Mouse (Mus musculus): ENCODE measurements at regions not wholly inside any gene's neighbourhood (a gene's known extent, or its start where the extent isn't known, plus 50 kb on each side); places are given as distances from the start of the nearest gene placed in this dataset.

DNA sequence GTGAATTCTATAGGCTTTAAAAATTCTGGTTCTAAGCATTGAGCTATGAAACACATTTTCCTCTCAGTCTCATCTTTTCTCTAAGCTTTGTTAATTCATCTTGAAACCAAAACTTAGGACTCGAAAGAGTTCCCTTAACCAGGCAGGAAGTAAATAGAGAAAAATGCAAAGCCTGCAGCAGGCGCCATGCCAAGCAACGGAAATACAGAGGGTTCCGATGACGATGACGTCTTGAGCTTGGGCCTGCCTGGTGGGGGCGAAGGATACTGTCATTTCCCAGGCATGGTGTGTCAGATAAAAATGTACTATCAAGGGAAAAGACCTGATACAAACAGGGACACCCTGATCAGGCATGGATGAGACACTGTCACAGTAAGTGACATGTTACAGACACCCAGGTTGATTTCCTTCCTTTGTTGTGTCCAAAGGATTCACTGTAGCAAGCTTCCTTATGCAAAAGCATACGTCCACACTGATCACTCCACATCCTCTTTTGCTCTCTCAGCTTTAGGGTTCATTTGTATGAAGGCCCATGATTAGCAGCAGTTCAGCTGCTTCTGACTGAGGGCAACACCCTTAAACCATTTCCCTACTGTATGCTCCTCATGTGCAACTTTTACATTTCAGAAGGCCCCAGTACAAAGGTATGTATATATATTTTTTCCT, 135.0 kb downstream of the Cemip2 start:
- peak; percentile 65 to 72 for DNase-seq

DNA sequence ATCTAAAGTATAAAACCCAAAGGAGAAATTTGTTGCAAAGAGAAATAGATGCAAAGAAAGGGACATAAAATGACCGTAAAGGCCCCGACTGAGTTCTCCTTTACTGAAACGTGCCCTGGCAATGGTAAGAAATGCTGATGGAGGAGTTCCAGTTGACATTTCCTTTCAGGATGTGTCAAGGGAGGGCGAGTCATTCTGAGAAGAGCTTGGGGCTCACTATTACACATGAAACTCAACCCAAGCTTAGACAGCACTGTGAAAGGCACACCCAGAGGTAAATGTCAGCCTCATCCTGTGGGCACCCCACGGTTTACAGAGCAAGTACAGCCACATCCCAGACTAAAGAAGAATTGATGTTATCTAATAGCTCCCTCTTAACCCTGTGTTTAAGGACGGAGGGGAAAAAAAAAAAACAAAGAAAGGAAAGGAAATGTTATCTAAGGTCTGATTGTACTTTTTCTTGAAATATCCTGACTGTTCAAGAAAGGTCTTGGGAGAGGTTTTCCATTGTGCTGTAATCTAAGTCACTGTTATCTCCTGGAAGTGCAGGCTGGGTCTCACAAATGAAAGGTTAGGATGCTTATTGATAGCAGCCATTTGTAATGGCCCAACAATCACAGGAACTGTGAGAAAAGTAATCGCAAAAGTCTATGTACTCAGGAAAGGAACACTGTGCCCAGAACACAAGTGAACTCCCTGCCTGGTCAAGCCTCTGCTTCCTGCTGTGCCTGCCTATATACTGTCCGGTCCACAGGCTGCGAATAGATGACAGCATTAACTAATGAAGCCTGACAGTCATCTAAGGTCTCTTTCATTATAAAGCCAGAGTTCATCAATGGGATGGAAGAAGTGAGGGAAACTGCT, 135.8 kb downstream of the Cemip2 start:
- DNase-seq, result peak in 1 of 2 experiments; percentile 43

DNA sequence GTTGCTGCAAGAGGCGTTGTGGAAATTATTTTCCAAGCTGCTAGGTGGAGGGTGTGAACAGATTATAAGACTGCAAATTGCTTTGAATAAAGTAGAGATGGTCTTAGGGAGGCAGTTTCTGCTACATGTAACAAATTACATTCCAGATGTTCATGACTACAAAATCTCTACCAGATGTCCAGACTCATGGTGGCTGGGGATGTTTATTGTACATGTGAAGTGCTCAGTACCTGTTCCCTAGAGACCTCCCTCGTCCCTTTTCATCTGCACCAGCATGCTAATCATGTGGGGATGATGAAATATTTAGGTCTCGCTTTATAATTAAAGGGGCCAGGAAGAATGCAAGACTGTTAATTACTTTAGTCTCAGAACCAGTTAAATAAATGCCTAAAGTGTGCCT, 136.5 kb downstream of the Cemip2 start:
- no peak for DNase-seq

DNA sequence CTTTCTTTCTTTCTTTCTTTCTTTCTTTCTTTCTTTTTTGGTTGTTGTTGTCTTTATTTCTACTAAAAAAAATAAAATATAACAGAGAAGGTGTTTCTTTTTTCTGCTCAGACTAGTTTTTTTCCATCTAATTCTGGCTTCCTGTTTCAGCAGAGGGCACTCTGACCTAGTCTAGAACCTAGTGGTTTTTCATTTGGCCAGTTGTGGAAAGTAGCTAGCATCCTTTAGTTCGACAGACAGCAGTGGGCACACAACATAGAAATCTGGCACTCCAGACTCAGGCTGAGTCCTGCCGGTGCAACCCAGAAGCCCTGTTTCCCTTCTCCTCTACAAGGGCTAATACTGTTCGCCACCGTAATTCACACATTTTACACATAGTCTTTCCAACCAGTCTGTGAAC, 140.0 kb downstream of the Cemip2 start:
- no peak for DNase-seq

DNA sequence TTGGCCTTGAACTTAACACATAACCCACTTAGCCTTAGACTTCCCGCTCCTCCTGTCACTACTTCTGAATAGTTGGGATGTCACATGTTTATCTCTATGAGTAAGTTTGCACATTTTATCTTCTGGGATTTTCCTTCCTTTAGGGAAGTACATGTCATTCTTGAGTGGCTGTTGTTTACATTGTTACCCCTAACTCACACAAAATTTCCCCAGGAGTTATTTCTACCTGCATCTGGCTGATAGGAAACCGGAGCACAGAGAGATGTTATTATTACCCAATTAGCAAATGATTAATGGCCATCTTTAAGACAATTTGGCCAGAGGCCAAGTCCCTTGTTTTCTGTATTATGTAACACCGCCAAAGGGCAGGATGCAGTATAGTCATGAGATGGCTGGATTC, 140.9 kb downstream of the Cemip2 start:
- no peak for DNase-seq

DNA sequence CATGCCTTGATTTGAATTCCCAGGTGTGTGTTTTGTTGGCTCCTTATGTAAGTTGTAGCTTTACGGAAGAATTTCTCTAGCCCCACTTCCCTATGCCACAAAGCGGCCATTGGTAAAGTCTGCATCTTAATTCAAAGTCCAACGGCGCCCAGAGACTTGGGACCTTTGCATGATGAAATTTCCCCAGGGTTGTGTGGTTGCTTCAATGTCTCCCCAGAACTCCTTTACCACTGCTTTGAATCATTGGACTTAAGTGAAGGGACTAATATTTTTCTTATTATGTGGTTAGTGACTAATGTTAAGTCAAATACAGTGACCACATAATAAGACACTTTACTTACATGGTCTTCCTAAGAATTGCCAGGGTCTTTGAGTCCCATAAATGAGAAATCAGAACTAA, 162.0 kb downstream of the Cemip2 start:
- DNase-seq, result no peak

DNA sequence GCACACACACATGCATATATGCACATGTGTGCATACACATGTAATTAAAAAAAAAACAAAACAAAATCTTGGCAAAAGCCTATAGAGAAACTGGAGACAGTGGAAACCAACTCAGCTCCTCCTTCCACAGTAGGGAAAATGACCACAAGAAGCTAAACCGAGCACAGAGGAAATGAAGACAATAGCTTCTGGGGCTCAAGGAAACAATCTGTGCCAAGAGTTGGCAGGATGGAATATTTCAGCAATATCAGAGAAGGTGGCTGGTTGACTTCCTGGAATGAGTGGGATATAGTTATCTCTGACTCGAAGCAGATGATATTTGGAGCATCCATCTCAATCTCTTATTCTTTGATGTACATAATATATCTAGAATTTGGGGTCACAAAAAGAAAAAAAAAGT, 163.6 kb downstream of the Cemip2 start:
- DNase-seq, result no peak

DNA sequence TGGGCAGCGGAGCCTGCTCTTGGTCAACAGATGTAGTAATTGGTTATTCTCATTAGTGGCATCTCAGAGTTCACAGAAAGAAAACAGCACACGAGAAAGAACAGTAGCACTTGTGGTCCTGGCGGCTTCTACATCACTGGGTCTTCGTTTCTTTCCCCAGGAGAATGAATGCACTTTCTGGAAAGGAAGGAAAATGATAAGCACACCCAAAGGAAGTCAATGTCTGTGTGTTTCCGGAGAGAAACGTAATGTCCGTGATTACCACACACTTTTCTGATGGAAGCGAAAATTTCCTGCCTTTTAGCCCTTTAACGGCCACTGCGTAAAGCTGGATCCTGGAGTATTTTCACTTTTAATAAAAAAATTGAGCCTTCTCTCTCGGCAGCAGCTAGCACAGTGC, 164.1 kb downstream of the Cemip2 start:
- peak in 1 of 2 experiments; percentile 10 for DNase-seq

DNA sequence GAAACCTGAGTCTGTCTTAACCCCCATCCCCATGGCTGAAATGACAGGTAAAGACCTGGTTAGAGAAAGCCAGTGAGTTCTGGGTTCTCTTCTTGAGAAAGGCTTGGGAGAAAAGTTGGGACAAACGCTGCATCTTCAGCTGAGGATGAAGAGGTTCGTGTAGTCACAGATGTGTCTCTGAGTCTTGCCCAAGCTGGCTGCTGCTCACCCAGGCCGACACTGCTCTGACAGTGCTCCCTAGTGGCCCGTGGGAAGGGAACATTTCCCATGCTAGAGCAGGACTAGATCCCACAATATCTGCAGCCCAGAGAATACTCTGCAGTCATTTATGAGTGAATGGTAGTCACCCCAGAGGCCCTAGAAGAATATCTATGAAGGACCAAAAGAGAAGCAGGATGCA, 165.3 kb downstream of the Cemip2 start:
- peak; percentile 54 to 56 for DNase-seq

DNA sequence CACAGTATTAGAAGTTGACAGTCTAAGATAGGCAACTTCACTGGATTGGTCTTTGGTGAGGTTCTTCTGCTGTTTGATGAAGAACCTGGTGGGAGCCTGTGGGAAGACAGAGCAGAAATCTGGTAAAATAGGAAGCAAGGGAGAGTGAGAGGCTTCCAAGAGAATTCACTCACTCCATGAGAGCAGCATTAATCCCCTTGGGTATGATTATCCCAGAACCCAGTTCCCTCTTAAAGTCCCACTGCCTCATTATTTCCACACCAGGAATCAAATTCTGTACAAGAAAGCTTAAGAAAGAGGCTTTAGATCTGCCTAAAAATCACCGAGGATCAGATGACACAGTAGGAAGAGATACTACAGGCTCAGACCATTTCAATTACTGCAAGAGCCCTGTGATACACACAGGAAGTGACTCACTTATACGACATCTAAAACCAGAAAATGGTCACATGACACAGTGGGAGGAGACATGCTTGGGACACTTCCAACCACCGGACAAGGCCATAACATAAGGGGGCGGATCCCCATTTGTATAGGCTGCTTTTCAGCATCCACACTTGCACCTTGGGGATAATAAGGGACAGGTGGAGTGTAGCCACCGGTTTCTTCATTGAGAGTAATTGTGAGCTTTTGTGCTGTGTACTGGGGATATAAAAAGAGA, 168.2 kb downstream of the Cemip2 start:
- no peak for DNase-seq

DNA sequence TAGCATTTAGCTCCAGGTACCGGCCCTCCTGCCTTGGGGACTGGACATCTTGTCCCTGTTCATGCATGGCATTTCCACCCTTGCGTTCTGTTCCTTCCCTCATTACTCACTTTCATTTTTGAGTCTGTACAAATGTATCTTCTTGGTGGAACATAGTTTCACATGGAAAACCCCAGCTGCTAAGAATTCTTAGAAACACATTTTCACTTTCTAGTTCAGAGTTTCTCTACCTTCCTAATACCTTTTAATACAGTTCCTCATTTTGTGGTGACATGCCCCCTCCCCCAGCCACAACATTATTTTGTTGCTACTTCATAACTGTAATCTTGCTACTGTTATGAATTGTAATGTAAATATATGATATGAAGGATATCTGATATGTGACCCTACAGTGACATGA, 169.9 kb downstream of the Cemip2 start:
- DNase-seq, result no peak

DNA sequence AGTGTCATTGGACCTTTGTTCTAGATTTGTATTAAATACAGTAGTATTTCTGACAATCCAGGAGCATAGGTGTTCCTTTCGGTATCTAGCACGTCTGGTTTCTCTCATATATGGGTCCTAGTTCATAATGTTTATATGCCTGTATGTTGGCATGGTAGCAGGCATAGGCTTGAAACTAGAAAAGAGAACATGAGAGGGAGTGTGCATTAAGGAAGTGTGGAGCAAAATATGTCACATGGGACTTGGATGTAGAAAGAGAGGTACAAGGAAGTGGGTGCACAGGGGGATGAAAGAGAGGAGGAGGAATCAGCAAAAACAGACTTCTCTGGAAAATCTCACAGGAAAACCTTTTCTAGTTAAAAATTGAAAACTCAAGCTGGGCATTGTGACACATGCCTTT, 176.2 kb upstream of the Trpm3 start:
- no peak for DNase-seq

DNA sequence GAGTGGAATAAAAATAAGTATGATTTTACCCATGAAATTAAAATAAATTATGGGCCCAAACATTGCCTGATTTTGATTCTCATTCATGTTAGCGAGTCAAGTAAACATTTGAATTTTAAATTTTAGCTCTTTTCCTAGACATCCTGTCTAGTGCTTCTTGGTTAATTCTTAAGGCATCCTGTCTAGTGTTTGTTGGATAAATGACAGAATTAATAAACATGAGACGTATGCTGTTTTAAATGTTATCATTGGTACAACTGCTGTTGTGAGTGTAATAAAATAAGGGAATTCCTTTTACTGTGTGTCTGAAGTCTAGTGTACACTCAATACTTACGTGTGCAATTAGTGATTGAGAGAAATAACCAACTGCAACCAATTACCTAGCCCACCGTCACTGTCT, 149.0 kb upstream of the Trpm3 start:
- no peak for DNase-seq

DNA sequence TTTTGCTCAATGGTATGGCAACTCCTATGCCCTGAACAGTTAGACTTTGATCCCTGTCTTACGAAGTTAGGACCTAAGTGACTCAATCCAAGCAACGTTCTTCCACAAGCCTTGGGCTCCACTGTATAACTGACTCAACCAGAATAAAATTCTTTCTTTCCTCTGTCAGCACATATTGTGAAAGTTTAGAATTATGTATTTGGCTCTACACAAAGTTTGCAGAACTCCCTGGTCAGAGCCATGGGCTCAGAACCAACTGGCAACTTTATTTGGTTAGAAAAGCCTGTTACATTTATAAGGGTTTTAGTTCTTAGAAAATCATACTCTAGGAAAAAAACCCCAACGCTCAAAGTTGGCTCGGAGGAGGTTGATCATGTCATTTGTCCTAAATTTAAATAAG, 147.9 kb upstream of the Trpm3 start:
- DNase-seq, result no peak

DNA sequence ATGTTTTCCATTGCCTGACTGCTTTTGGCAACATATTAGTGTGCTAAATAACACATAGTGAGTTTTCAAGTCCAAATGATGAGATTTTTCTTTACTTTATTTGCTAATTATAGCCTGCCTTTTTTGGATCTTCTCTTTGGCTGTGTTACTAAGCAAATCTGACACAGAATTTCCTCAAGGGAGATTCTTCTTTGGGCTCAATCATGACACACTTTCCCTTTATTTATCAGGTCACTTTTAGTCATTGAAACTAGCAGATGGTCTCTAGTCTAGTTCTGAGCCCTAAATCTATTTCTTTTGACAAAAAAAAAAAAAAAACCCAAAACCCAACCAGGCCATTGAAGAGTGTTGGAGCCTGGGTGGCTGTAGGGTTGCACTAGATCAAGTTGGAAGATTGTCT, 147.4 kb upstream of the Trpm3 start:
- no peak for DNase-seq

DNA sequence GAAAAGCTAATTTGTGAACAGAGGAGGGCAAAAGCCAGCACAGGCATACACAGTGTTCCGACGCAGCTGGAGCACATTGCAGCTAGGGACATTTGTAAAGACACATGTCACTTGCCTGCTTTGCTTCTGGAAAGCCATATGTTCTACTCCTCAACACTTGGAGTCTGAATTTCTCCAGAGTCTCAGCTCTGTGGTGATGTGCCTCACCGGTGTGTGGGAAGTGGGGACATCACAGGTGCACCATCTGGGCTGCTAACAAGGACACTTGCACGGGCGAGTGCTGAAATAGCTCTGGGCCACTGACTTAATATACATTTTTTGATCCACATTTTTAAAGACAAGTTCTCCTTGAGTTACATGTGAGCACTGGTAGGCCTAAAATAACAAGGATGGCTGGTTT, 139.2 kb upstream of the Trpm3 start:
- DNase-seq, result no peak

DNA sequence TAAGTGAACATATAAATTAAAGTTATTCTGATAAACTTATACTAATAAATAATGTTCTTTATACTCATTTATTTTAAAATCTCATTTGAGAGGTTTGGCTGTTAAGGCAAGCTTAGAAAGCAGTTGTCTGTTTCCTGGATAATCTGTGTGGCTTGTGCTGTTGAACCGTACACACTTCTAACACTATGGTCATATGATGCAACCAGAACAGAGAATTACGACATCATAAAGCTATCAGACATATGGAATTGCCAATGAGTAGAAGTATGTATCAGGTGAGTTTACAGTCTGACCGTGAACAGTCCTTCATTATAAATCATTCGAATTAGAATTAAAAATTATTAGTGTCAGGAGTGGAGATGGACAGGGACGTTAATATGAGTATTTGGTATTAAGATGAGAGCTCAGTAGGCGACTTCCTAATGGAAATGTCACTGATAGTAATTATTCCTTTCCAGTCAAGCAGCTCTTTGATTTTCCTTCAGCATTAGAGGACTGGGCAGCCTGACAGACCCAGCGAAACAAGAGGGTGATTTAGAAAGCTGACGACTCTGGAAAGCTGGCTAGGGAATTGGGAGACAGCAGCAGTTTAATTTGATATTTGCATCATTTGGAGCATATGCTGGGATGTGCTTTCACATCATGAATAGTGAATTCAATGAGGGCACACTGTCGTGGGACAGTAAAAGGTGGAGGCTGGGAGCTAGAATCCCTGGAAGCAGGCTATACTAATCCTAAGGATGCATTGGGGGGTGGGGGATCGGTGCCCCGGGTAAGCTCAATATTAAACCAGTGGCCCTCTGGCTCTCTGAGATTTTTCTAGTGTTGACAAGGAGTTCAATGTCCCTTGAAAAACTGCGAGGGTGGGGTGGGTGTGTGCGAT, 130.6 kb upstream of the Trpm3 start:
- no peak for DNase-seq

DNA sequence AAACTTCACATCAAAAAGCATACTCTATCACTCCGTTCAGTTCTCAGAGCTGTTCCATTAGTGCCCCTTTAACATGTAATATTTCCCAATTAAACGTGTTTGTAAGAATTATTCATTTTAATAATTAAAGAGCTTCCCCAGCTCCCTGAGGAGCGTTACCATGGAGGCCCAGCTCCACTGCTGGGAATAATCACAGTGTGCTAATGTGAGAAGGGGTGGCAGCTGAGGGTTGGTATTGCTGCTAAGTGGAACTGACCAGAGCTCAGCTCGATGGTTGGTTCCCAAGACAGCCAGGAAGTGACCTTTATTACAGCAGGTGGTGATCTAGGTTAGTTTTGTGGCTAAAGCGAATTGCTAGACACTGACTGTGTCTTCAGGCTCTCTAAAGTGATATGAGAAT, 128.6 kb upstream of the Trpm3 start:
- DNase-seq, result no peak

DNA sequence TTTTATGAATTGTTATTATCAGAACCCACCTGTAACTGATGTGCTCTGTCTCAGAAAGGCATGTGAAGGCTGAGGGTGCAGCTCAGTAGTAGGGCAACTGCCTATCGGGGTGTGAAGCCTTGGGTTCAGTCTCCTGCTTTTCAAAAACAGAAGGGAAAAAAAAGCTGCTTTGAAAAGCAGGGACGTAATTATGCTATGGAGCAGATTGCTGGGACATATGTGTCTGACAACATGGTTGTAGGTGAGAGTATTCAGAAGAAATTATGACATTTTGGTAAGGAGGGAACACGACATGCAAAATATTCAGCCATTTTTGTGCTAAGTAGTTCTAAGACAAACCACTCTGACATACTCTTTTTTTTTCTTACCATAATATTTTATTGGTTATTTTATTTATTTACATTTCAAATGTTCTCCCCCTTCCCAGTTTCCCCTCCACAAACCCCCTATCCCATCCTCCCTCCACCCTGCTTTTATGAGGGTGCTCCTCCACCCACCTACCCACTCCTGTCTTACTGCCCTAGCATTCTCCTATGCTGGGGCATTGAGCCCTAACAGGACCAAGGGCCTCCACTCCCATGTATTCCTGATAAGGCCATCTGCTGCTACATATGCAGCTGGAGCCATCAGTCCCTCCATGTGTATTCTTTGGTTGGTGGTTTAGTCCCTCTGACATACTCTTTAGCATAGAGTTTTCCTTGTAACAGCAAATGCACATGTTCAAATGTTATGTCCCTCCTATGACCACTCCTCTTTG, 122.8 kb upstream of the Trpm3 start:
- DNase-seq, result no peak

DNA sequence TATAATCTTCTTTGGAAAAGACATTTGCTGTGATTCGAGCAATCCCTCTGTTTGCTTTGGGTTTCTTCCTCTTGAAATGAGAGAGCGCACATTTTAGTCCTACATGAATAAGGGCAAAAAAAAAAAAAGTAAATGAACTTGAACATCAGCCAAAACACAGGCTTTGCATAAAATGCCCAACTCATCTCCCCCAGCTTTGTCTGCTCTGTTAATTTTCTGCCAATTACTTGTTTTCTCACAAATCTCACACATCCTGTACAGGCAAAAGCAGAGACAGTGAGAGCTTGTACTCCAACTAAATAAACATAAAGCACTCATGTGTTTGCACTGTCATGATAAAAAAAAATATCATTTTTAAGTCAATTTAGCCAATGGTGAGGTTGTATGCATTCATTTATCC, 121.4 kb upstream of the Trpm3 start:
- DNase-seq, result no peak

DNA sequence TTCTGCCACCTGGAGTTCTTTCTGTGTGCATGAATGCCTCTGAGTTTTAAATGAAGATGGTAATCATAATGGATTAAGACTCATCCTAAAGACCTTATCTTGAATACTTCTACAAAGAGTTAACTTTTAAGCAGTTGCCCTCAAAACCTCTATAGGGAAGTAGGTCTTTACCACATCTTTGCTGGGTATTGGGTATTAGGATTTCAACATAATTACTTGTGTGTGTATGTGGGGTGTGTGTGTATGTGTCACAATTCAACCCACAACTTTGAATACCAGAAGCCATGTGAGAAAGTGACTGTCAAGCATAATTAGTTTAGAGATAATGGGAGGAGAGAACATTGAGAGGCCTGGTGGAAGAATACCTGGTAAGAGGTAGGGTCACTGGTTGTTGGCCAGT, 111.3 kb upstream of the Trpm3 start:
- DNase-seq, result no peak

DNA sequence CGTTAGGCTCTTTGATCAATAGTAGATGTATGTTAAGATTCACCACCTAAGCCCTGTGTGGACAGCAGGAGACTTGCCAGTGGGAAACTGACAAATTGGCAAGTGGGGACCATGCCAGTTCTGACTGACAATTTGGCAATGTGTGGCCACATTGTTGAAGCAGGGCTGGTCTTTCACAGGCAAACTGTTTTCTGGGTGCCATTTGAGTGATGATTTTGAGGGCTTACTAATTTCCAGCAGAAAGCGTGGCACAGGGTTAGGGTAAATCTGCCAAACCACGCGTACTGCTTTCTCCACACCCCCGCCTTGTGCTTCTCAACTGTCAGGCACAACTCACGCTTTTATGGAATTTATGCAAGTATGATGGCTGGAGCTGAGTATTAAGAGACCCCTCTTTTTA, 91.2 kb upstream of the Trpm3 start:
- DNase-seq, result no peak

Measured in kidney, postnatal 25 days (tissue).